Comparison of ENCODE assay signal across 22 mouse cellular contexts in the genomic region with DNA sequence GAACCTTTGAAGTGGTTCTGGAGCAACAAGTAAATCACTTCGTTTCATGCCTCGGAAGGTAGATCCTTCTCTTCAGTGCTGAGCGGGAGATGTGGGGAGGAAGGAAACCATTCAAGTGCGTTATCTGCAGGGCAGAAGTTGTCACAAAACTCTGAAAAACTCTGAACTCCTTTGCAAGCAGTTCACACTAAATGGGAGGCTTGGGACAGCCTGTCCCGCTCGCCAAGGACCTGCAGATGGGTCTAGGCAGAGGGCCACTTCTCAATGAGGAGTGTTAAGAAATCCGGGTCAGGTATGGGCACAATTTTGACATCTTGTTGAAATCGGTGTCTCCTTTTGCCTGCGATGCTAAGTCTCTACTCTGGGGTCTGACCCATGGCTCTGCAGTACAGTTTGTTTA. TPM values are rescaled to one million over a fixed set of nuclear protein-coding genes. Genes with fewer than 3 reads are reported as not detected.
DNase-seq lines count a peak whose midpoint lies in the region; ATAC-seq and TF ChIP-seq lines count a peak whose summit lies in the region.
"Had no signal": no experiment of that assay in that cellular context is flagged by ENCODE, and none has a peak within 500 bp of the region (broad histone marks: within the 10 kb centered on the region; RNA-seq: fewer than 3 reads in every experiment).

No protein-coding gene starts in this region.

- no peak for TF ChIP-seq CTCF in kidney, adult 2 months (conservative IDR thresholded peaks at IDR 0.05; ENCODE audit: insufficient read depth, insufficient read length, low read depth, low read length)
- no peak for TF ChIP-seq CTCF in testis, adult 2 months (IDR thresholded peaks at IDR 0.05; ENCODE audit: control insufficient read depth, insufficient read depth, insufficient replicate concordance, low read depth, low read length)

- no peaks in the 10 kb centered on the region; the same call in 1 of the 2 replicates for H3K4me1 ChIP-seq in kidney, adult 2 months (ENCODE audit: control insufficient read depth, insufficient read depth, low read length)
- peaks cover 7% of the 10 kb centered on the region; the same call in 1 of the 2 replicates for H3K4me1 ChIP-seq in liver, embryonic 13.5 days (replicated peaks)
- peaks cover 14% of the 10 kb centered on the region for H3K4me1 ChIP-seq in liver, embryonic 11.5 days (replicated peaks; ENCODE audit: control insufficient read depth, insufficient read depth, low read length)
- H3K4me1 ChIP-seq in testis, adult 2 months (ENCODE audit: control insufficient read depth, insufficient read depth, low read length): peaks cover 10% of the 10 kb centered on the region

- ATAC-seq in liver, embryonic 13.5 days (ENCODE audit: low read depth): no peak
- ATAC-seq in liver, embryonic 11.5 days (replicated peaks; ENCODE audit: low FRiP score): no peak

- peak overlapping the region; percentile 95 for H3K27ac ChIP-seq in kidney, adult 2 months (ENCODE audit: insufficient read depth, low read depth, low read length)
- peak overlapping the region; percentile 51 for H3K27ac ChIP-seq in liver, embryonic 13.5 days
- H3K27ac ChIP-seq in liver, embryonic 11.5 days (ENCODE audit: low read depth, low read length): no peak overlapping the region
- peak overlapping the region; percentile 66 for H3K27ac ChIP-seq in testis, adult 2 months (ENCODE audit: control insufficient read depth, insufficient read depth, low read depth, low read length)
- H3K27ac ChIP-seq: hindbrain, embryonic 12.5 days; limb, embryonic 13.5 days; midbrain, embryonic 12.5 days; neural tube, embryonic 13.5 days had no signal

- no peaks in the 10 kb centered on the region for H3K9me3 ChIP-seq in liver, embryonic 13.5 days (replicated peaks)
- H3K9me3 ChIP-seq in liver, embryonic 11.5 days (ENCODE audit: control insufficient read depth, low read length): no peaks in the 10 kb centered on the region
- H3K9me3 ChIP-seq: hindbrain, embryonic 12.5 days; limb, embryonic 13.5 days; midbrain, embryonic 12.5 days; neural tube, embryonic 13.5 days had no signal

- WGBS in kidney, adult 2 months: 65% methylated on average over 9 of the region's 9 CpGs
- 31% methylated on average over 9 of the region's 9 CpGs for WGBS in liver, embryonic 13.5 days (ENCODE audit: insufficient replicate concordance)
- 48% methylated on average over 9 of the region's 9 CpGs for WGBS in liver, embryonic 11.5 days

- DNase-seq in heart, adult 11 months: peak; percentile 88
- no peak for DNase-seq in heart, postnatal 4 days
- peak; percentile 15 for DNase-seq in kidney, adult 2 months
- no peak for DNase-seq in kidney, adult 11 months
- no peak for DNase-seq in liver, embryonic 13.5 days
- DNase-seq in liver, embryonic 11.5 days (ENCODE audit: low spot score): no peak
- no peak for DNase-seq in testis, postnatal 14 days (ENCODE audit: low spot score)
- DNase-seq: cerebellum, adult 9-10 months; gastrocnemius, postnatal 14 days; kidney, adult 8-10 months; layer of hippocampus, adult 9-11 months; lung, postnatal 4 days; right cerebral cortex, postnatal 25 days had no signal

- H3K36me3 ChIP-seq in kidney, adult 2 months (ENCODE audit: control insufficient read depth, insufficient read depth, low read length): no peaks in the 10 kb centered on the region
- no peaks in the 10 kb centered on the region for H3K36me3 ChIP-seq in liver, embryonic 13.5 days
- H3K36me3 ChIP-seq in liver, embryonic 11.5 days (ENCODE audit: control insufficient read depth, insufficient read depth, low read length): no peaks in the 10 kb centered on the region
- no peaks in the 10 kb centered on the region for H3K36me3 ChIP-seq in testis, adult 2 months (ENCODE audit: control insufficient read depth, insufficient read depth, low read length)
- H3K36me3 ChIP-seq: hindbrain, embryonic 12.5 days; limb, embryonic 13.5 days; midbrain, embryonic 12.5 days; neural tube, embryonic 13.5 days had no signal

- no peak overlapping the region for H3K9ac ChIP-seq in liver, embryonic 13.5 days
- H3K9ac ChIP-seq in liver, embryonic 11.5 days (ENCODE audit: low read depth, low read length): no peak overlapping the region
- H3K9ac ChIP-seq: hindbrain, embryonic 12.5 days; limb, embryonic 13.5 days; midbrain, embryonic 12.5 days; neural tube, embryonic 13.5 days had no signal

- H3K4me3 ChIP-seq in kidney, adult 2 months (ENCODE audit: insufficient read depth, low read depth, low read length): no peak overlapping the region
- H3K4me3 ChIP-seq in liver, embryonic 13.5 days (replicated peaks): no peak overlapping the region
- no peak overlapping the region for H3K4me3 ChIP-seq in liver, embryonic 11.5 days (ENCODE audit: low read depth, low read length)
- no peak overlapping the region for H3K4me3 ChIP-seq in testis, adult 2 months (ENCODE audit: control insufficient read depth, low read depth, low read length)
- H3K4me3 ChIP-seq: hindbrain, embryonic 12.5 days; limb, embryonic 13.5 days; midbrain, embryonic 12.5 days; neural tube, embryonic 13.5 days had no signal

- no peak for TF ChIP-seq POLR2A in kidney, adult 2 months (IDR thresholded peaks at IDR 0.05; ENCODE audit: low read depth, low read length)
- no peak for TF ChIP-seq POLR2A in testis, adult 2 months (IDR thresholded peaks at IDR 0.05; ENCODE audit: control insufficient read depth, low read depth, low read length)

- peaks cover 1% of the 10 kb centered on the region; the same call in 1 of the 2 replicates for H3K27me3 ChIP-seq in kidney, adult 2 months (replicated peaks; ENCODE audit: control insufficient read depth, insufficient read depth, low read length)
- no peaks in the 10 kb centered on the region for H3K27me3 ChIP-seq in liver, embryonic 13.5 days
- no peaks in the 10 kb centered on the region for H3K27me3 ChIP-seq in liver, embryonic 11.5 days (replicated peaks; ENCODE audit: control insufficient read depth, insufficient read depth, low read length)
- no peaks in the 10 kb centered on the region for H3K27me3 ChIP-seq in testis, adult 2 months (ENCODE audit: control insufficient read depth, insufficient read depth, low read length)
- H3K27me3 ChIP-seq: CH12.LX had no signal

- H3K4me2 ChIP-seq in liver, embryonic 13.5 days: no peak overlapping the region
- H3K4me2 ChIP-seq in liver, embryonic 11.5 days: no peak overlapping the region
- H3K4me2 ChIP-seq: heart, embryonic 11.5 days; hindbrain, embryonic 12.5 days; limb, embryonic 13.5 days; midbrain, embryonic 12.5 days; neural tube, embryonic 13.5 days had no signal

RNA-seq across cellular contexts. Expression of gene Gm10295, which starts 58.6 kb away (rescaled TPM):
- not detected for total RNA-seq in heart, postnatal 4 days (2021)
- not detected in 2 replicates for polyA plus RNA-seq in kidney, adult 2 months (2012; rRNA removed)
- not detected in 2 replicates for polyA plus RNA-seq in liver, embryonic 13.5 days (2015; fragmentation: Nextera tagmentation; extraction: Ambion mirVana)
- polyA plus RNA-seq in liver, embryonic 11.5 days (2014; fragmentation: Nextera tagmentation; extraction: Ambion mirVana): not detected in 2 replicates
- polyA plus RNA-seq in testis, adult 2 months (2012; rRNA removed): not detected in 2 replicates
- total RNA-seq: adrenal gland, adult 18-20 months; CH12.LX; gastrocnemius, postnatal 14 days had no signal
- polyA plus RNA-seq: embryonic facial prominence, embryonic 14.5 days; heart, embryonic 11.5 days; hindbrain, embryonic 12.5 days; limb, embryonic 13.5 days; midbrain, embryonic 12.5 days; neural tube, embryonic 13.5 days had no signal

Comparison
In these comparisons a context has a peak if more than half of its experiments do, and no peak if none do; other contexts are left out.
1. DNase-seq: peak in heart, adult 11 months (single experiment) and kidney, adult 2 months (single experiment); none in heart, postnatal 4 days (single experiment), kidney, adult 11 months (single experiment), liver, embryonic 13.5 days (single experiment), liver, embryonic 11.5 days (single experiment) and testis, postnatal 14 days (single experiment).